Mouse (Mus musculus): ENCODE data around the gene Unc45b. TPM values are rescaled to one million over a fixed set of nuclear protein-coding genes. Genes with fewer than 3 reads are reported as not detected.
"Not testable (repeated sequence)": the region's sequence is repeated elsewhere in the genome, so short reads cannot be mapped to it uniquely, and the experiment has no call there.

Gene Unc45b
- polyA plus RNA-seq, 1 experiment = not detected

DNA sequence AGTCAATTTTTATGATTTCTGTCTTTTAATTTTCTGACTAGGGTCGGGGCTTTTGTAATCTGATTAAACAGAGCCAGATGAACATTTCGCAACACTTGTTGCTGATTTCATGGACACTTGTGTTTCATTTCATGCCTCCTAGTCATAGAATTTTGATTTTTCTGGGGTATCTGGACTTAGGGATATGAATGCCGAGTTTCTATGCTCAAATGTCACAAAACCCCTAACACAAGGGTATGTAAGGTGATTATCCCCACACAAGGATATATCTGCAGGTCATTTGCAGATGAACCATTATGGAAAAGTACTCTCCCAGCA, 19.2 kb downstream of the Unc45b start:
- no peak for TF ChIP-seq CTCF (IDR thresholded peaks at IDR 0.05; ENCODE audit: insufficient read depth, low read depth, low read length)
- no peak for TF ChIP-seq POLR2A (IDR thresholded peaks at IDR 0.05; ENCODE audit: insufficient read depth, low read depth, low read length)
- 87% methylated on average over 3 of the region's 3 CpGs for WGBS
- no peaks in the 10 kb centered on the region for H3K4me1 ChIP-seq (ENCODE audit: control insufficient read depth, insufficient read depth, low read length)
- no peak overlapping the region for H3K4me3 ChIP-seq (ENCODE audit: insufficient read depth, low read depth, low read length)
- H3K27ac ChIP-seq (ENCODE audit: insufficient read depth, low read depth, low read length) = no peak overlapping the region

GRCm38 (mm10) chr11:82930391-82930955, 20.1 kb downstream of the Unc45b start:
- 1% methylated on average over 79 of the region's 85 CpGs for WGBS

DNA sequence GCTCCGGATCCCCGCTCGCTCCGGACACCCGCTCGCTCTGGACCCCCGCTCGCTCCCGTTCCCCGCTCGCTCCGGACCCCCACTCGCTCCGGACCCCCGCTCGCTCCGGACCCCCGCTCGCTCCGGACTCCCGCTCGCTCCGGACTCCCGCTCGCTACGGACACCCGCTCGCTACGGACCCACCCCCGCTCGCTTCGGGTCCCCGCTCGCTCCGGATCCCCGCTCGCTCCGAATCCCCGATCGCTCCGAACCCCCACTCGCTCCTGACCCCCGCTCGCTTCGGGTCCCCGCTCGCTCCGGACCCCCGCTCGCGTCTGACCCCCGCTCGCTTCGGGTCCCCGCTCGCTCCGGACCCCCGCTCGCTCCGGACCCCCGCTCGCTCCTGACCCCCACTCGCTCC, 20.8 kb downstream of the Unc45b start:
- not testable (repeated sequence) for H3K27ac ChIP-seq (ENCODE audit: insufficient read depth, low read depth, low read length); H3K4me1 ChIP-seq (ENCODE audit: control insufficient read depth, insufficient read depth, low read length)
- H3K4me3 ChIP-seq (ENCODE audit: insufficient read depth, low read depth, low read length) = peak overlapping the region; percentile 59
- 3% methylated on average over 62 of the region's 63 CpGs for WGBS

More at GRCm38 (mm10) chr11:82930391-82930955, 20.1 kb downstream of the Unc45b start:
- H3K27ac ChIP-seq (ENCODE audit: insufficient read depth, low read depth, low read length); H3K4me1 ChIP-seq (ENCODE audit: control insufficient read depth, insufficient read depth, low read length): not testable (repeated sequence)
- H3K4me3 ChIP-seq (ENCODE audit: insufficient read depth, low read depth, low read length) = peak overlapping the region; percentile 59

DNA sequence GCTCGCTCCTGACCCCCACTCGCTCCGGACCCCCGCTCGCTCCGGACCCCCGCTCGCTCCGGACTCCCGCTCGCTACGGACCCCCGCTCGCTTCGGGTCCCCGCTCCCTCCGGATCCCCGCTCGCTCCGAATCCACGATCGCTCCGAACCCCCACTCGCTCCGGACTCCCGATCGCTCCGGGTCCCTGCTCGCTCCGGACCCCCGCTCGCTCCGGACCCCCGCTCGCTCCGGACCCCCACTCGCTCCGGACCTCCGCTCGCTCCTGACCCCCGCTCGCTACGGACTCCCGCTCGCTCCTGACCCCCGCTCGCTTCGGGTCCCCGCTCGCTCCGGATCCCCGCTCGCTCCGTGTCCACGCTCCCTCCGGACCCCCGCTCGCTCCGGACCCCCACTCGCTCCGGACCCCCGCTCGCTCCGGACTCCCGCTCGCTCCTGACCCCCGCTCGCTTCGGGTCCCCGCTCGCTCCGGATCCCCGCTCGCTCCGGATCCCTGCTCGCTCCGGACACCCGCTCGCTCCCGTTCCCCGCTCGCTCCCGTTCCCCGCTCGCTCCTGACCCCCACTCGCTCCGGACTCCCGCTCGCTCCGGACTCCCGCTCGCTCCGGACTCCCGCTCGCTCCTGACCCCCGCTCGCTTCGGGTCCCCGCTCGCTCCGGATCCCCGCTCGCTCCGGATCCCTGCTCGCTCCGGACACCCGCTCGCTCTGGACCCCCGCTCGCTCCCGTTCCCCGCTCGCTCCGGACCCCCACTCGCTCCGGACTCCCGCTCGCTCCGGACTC, 21.5 kb downstream of the Unc45b start:
- peak overlapping the region; percentile 59 for H3K4me3 ChIP-seq (ENCODE audit: insufficient read depth, low read depth, low read length)
- WGBS = 2% methylated on average over 113 of the region's 119 CpGs
- H3K4me1 ChIP-seq (ENCODE audit: control insufficient read depth, insufficient read depth, low read length); H3K27ac ChIP-seq (ENCODE audit: insufficient read depth, low read depth, low read length): not testable (repeated sequence)

- WGBS = 1% methylated on average over 29 of the region's 29 CpGs
- Histone ChIP-seq H3K27ac (ENCODE audit: insufficient read depth, low read depth, low read length) (no peak overlapping the region), H3K4me1 (ENCODE audit: control insufficient read depth, insufficient read depth, low read length) (no peaks in the 10 kb centered on the region), H3K4me3 (ENCODE audit: insufficient read depth, low read depth, low read length) (peak overlapping the region; percentile 59)
- TF ChIP-seq CTCF (IDR thresholded peaks at IDR 0.05; ENCODE audit: insufficient read depth, low read depth, low read length) (no peak), POLR2A (IDR thresholded peaks at IDR 0.05; ENCODE audit: insufficient read depth, low read depth, low read length) (no peak)
Measured at GRCm38 (mm10) chr11:82933186-82933585, 22.8 kb downstream of the Unc45b start.

DNA sequence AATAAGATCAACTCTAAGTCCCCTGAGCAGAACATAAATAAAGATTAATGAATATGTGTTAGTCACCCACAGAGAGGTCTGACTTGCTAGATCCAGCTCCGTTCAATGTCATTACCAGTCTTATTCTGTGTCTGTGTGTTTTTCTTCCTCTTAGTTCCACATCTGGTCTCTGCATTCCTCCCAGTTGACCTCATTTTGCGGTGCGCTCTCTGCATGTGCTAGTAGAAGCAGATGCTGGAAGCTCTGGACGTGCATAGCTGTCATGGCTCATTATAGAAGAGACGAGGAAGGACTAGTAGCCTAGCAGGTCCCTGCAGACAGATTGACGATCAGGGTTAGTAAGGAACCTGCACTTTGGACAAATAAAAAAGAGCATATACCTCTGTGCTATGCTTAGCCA, 33.0 kb downstream of the Unc45b start:
- Histone ChIP-seq H3K27ac (ENCODE audit: insufficient read depth, low read depth, low read length) (no peak overlapping the region), H3K4me3 (ENCODE audit: insufficient read depth, low read depth, low read length) (no peak overlapping the region), H3K4me1 (ENCODE audit: control insufficient read depth, insufficient read depth, low read length) (no peaks in the 10 kb centered on the region)
- 67% methylated on average over 6 of the region's 6 CpGs for WGBS
- TF ChIP-seq CTCF (IDR thresholded peaks at IDR 0.05; ENCODE audit: insufficient read depth, low read depth, low read length) (no peak), POLR2A (IDR thresholded peaks at IDR 0.05; ENCODE audit: insufficient read depth, low read depth, low read length) (no peak)

- 76% methylated on average over 2 of the region's 2 CpGs for WGBS
- H3K27ac ChIP-seq (ENCODE audit: insufficient read depth, low read depth, low read length) = no peak overlapping the region
- no peaks in the 10 kb centered on the region for H3K4me1 ChIP-seq (ENCODE audit: control insufficient read depth, insufficient read depth, low read length)
- no peak overlapping the region for H3K4me3 ChIP-seq (ENCODE audit: insufficient read depth, low read depth, low read length)
- TF ChIP-seq CTCF (IDR thresholded peaks at IDR 0.05; ENCODE audit: insufficient read depth, low read depth, low read length) (no peak), POLR2A (IDR thresholded peaks at IDR 0.05; ENCODE audit: insufficient read depth, low read depth, low read length) (no peak)
Measured at GRCm38 (mm10) chr11:82945636-82946035, 35.3 kb downstream of the Unc45b start.

GRCm38 (mm10) chr11:82947457-82947856, 37.1 kb downstream of the Unc45b start:
- Histone ChIP-seq H3K4me1 (ENCODE audit: control insufficient read depth, insufficient read depth, low read length) (peaks cover 7% of the 10 kb centered on the region; the same call in 1 of the 2 replicates), H3K27ac (ENCODE audit: insufficient read depth, low read depth, low read length) (no peak overlapping the region), H3K4me3 (ENCODE audit: insufficient read depth, low read depth, low read length) (no peak overlapping the region)
- TF ChIP-seq CTCF (IDR thresholded peaks at IDR 0.05; ENCODE audit: insufficient read depth, low read depth, low read length) = no peak
- TF ChIP-seq POLR2A (IDR thresholded peaks at IDR 0.05; ENCODE audit: insufficient read depth, low read depth, low read length) = no peak
- 67% methylated on average over 4 of the region's 4 CpGs for WGBS

GRCm38 (mm10) chr11:82949036-82949435, 38.7 kb downstream of the Unc45b start:
- 86% methylated on average over 9 of the region's 9 CpGs for WGBS
- Histone ChIP-seq H3K4me3 (ENCODE audit: insufficient read depth, low read depth, low read length) (no peak overlapping the region), H3K4me1 (ENCODE audit: control insufficient read depth, insufficient read depth, low read length) (peaks cover 7% of the 10 kb centered on the region; the same call in 1 of the 2 replicates), H3K27ac (ENCODE audit: insufficient read depth, low read depth, low read length) (no peak overlapping the region)
- no peak for TF ChIP-seq CTCF (IDR thresholded peaks at IDR 0.05; ENCODE audit: insufficient read depth, low read depth, low read length)
- no peak for TF ChIP-seq POLR2A (IDR thresholded peaks at IDR 0.05; ENCODE audit: insufficient read depth, low read depth, low read length)
